Mouse (Mus musculus): ENCODE measurements around the gene Cxcl5.

GRCm38 (mm10) chr5:90717937-90718336 is 41.2 kb upstream of the Cxcl5 start:
- no peak for TF ChIP-seq CTCF (conservative IDR thresholded peaks at IDR 0.05; ENCODE audit: insufficient read depth, insufficient read length, low read depth, low read length)
- no peak for TF ChIP-seq POLR2A (IDR thresholded peaks at IDR 0.05; ENCODE audit: low read depth, low read length)
